Mouse (Mus musculus) forebrain, embryonic 12.5 days (tissue): ENCODE results near the gene Ccdc137. TPM values are rescaled to one million over a fixed set of nuclear protein-coding genes. Genes with fewer than 3 reads are reported as not detected.

Experiments used
- ATAC-seq: fragments of 200-750 bp; cut with Nextera tagmentation; 2 replicates; pipeline ENCODE4 v1.8.0; 2017; ENCODE audit warnings: moderate TSS enrichment; ENCODE audit not compliant: low FRiP score
- H3K27ac ChIP-seq: fragments of 300-500 bp; sonication (generic); 2 replicates; pipeline ENCODE4 v1.5.1; 2016; ENCODE audit warnings: mild to moderate bottlenecking
- H3K27me3 ChIP-seq: fragments of 300-500 bp; sonication (generic); 2 replicates; pipeline ENCODE4 v1.6.1; 2016; ENCODE audit warnings: mild to moderate bottlenecking
- H3K36me3 ChIP-seq: fragments of 300-500 bp; sonication (generic); replicated peaks from 2 replicates; pipeline ENCODE4 v1.6.1; 2016; ENCODE audit warnings: mild to moderate bottlenecking
- H3K4me1 ChIP-seq: fragments of 300-500 bp; sonication (generic); 2 replicates; pipeline ENCODE4 v1.6.1; 2016
- H3K4me2 ChIP-seq: fragments of 300-500 bp; sonication (generic); 2 replicates; pipeline ENCODE4 v1.6.1; 2016; ENCODE audit warnings: mild to moderate bottlenecking, moderate library complexity
- H3K4me3 ChIP-seq: fragments of 300-500 bp; sonication (generic); replicated peaks from 2 replicates; pipeline ENCODE4 v1.5.1; 2016; ENCODE audit warnings: mild to moderate bottlenecking
- H3K9ac ChIP-seq: fragments of 300-500 bp; sonication (generic); 2 replicates; pipeline ENCODE4 v1.6.1; 2016; ENCODE audit warnings: mild to moderate bottlenecking
- H3K9me3 ChIP-seq: fragments of 300-500 bp; sonication (generic); 2 replicates; pipeline ENCODE4 v1.6.1; 2016
- WGBS: fragments of 180-500 bp; shearing (Covaris S2); methylation state at CpG from one replicate; pipeline ENCODE4 v1.1.7; 2016; 5-methylcytosine and 5-hydroxymethylcytosine counted together
- polyA plus RNA-seq: library from polyadenylated mRNA; unstranded; fragments of >200 nt; fragmentation: Nextera tagmentation; extraction: Ambion mirVana; gene quantifications from 2 replicates; pipeline ENCODE4 v1.2.1, GENCODE M21; 2016

Gene Ccdc137
- polyA plus RNA-seq, 1 experiment from 2014 or later = 34.5 TPM

DNA sequence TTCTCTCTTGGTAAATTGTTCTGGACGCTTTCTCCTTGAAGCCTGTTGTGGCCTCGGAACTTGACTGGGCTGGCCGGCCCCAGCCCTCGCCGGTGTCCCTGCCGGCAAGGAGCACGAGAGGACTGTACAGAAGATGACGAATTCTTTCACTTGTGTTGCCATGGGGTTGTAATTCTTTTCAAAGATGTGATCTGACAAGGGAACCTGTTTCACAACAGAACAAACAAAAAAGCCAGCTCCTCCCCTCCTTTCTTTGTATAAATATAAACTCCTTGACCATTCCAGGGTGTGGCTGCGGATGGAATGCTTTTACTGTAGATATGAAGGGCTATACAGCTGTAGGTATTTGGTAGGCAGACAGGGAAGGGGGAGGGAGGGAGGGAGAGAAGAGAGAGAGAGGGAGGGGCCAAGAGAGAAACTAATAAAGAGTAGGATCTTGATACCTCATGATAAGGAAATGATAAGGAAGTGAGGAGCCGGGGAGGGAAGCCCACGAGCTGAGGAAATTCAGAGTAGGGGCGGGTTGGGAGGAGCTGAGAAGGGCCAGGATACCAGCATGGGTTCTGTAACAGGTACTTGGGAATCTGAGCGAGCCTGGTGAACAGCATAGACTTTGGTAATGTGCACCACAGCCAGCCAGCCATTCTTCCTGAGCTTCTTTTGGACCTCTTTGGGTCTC, 49.8 kb downstream of the Ccdc137 start:
- Histone ChIP-seq H3K4me2 (no peak overlapping the region), H3K9ac (no peak overlapping the region; the same call in 1 of the 2 replicates), H3K4me1 (peaks cover 13% of the 10 kb centered on the region), H3K9me3 (no peaks in the 10 kb centered on the region), H3K27me3 (peaks cover 3% of the 10 kb centered on the region; the same call in 1 of the 2 replicates), H3K36me3 (no peaks in the 10 kb centered on the region), H3K27ac (no peak overlapping the region), H3K4me3 (no peak overlapping the region)
- no peak for ATAC-seq
- 81% methylated on average over 13 of the region's 13 CpGs for WGBS

DNA sequence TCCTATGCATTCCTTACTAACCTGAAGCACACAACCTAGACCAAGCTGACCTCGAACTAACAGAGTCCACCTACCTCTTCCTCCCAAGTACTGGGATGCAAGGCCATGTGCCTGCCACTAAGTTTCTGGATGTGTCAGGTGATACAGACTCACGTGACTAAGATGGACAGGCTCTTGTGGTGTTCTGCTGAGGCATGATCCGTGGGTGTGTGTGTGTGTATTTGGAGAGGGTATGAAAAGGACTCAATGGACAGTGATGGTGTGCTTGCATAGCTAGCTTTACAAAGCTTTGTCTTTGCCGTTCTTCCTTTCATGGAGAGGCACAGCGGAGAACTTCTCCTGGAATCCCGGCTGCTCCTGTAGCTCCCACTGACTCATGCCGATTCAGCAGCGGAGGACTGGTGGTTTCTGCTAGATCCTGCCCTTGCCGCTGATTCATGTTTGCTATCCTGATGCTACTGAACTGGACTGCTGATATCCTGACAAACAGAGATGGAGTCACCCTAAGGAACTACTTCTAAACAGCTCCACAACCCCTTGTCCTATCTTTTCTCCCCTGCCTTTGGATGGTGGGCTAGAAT, 50.5 kb downstream of the Ccdc137 start:
- Histone ChIP-seq H3K4me1 (peaks cover 17% of the 10 kb centered on the region), H3K4me2 (no peak overlapping the region), H3K36me3 (no peaks in the 10 kb centered on the region), H3K27me3 (peaks cover 3% of the 10 kb centered on the region; the same call in 1 of the 2 replicates), H3K4me3 (no peak overlapping the region), H3K27ac (no peak overlapping the region), H3K9ac (no peak overlapping the region), H3K9me3 (no peaks in the 10 kb centered on the region)
- 84% methylated on average over 9 of the region's 9 CpGs for WGBS
- no peak for ATAC-seq

DNA sequence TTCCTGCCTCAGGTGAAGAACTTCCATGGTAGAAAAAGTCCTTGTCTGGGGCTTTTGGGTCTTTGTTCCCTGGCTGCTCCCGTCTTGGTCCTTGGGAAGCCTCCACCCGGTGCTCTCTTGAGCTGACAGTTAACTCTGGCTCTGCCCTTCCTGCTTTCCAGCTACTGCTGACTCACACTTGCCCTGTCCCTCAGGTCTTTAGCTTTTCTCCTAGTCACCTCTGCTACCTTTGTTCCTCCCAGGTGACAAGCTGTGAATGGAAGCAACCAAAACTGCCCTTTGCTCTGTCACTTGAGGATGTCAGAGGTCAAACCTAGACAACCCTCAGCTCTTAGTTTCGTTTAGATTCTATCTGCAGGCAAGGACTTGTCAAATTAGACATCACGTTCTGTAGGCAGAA, 52.0 kb downstream of the Ccdc137 start:
- Histone ChIP-seq H3K9ac (0 out of 2 replicates have a peak overlapping the region, but pooled peaks have one; percentile 47), H3K27me3 (peaks cover 3% of the 10 kb centered on the region; the same call in 1 of the 2 replicates), H3K4me2 (no peak overlapping the region), H3K9me3 (no peaks in the 10 kb centered on the region), H3K4me3 (no peak overlapping the region), H3K27ac (no peak overlapping the region; the same call in 1 of the 2 replicates), H3K4me1 (peaks cover 17% of the 10 kb centered on the region), H3K36me3 (no peaks in the 10 kb centered on the region)
- ATAC-seq = no peak
- WGBS = 26% methylated on average over 4 of the region's 4 CpGs

DNA sequence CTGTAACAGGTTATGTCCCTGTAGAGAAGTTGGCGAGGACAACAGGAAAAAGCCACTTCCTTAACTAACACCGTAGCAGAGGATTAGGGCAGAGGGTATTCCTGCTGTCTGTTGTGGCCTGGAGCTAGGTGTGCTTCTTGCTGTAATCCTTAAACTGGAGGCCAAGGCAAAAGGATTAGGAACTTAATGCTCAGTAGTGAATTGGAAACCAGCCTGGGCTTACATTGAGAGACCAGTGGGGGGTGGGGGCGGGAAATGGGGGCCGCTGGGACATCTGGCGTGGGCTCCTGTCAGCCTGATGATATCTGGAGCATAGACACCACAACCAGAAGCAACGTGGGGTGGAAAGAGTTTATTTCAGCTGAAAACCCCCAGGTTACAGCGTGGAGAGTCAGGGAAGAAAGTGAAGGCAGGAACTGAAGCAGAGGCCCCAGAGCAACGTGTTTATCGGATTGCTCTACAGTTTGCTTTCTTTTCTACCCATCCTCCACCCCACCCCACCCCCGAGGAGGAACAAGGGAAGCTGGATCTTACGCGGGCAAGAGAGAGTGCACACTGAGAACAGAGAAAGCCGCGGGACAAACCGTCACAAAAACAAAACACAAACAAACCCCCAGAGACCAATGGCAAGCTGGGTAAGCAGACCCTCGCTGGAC, 52.6 kb downstream of the Ccdc137 start:
- WGBS = 4% methylated on average over 16 of the region's 16 CpGs
- H3K4me3 ChIP-seq = peak overlapping the region; percentile 10; the same call in 1 of the 2 replicates
- peak overlapping the region; percentile 47; the same call in 1 of the 2 replicates for H3K9ac ChIP-seq
- peaks cover 3% of the 10 kb centered on the region; the same call in 1 of the 2 replicates for H3K27me3 ChIP-seq
- H3K9me3 ChIP-seq = no peaks in the 10 kb centered on the region
- no peak for ATAC-seq
- H3K4me1 ChIP-seq = peaks cover 17% of the 10 kb centered on the region
- H3K4me2 ChIP-seq = peak overlapping the region; percentile 48
- no peaks in the 10 kb centered on the region for H3K36me3 ChIP-seq
- peak overlapping the region; percentile 56; the same call in 1 of the 2 replicates for H3K27ac ChIP-seq

DNA sequence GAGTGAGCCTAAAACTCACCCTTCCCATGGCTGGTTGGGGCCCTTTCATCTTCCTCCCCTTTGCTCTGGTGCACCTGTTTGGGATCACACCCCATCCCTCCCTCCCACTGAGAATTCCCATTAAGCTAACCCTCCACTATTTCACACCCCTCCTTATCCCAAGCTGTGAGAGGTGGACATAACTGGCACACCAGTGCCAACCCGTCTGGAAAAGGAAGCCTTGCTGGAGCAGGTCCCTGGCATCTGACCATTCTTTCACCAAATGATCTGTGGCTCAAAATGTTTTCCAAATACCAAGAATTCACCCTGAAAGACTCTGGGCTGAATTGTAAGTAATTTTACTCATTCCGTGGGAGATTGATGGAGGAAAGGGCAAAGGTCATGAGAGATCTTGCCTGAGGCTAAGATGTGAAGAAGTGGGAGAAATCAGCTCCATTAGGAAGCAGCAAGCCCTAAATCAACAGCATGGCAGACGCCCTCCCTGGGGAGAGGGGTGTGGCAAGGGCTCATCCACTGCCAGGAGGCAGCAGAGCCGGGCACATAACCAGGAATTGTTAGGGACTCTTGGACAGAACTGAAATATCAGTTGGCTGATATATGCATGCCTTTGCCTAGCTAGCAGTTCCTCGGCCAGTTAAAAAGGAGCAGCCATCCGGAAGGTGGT, 55.0 kb downstream of the Ccdc137 start:
- Histone ChIP-seq H3K4me1 (peaks cover 17% of the 10 kb centered on the region), H3K27ac (no peak overlapping the region), H3K4me2 (no peak overlapping the region), H3K9me3 (no peaks in the 10 kb centered on the region), H3K36me3 (no peaks in the 10 kb centered on the region), H3K27me3 (peaks cover 7% of the 10 kb centered on the region; the same call in 1 of the 2 replicates), H3K9ac (no peak overlapping the region), H3K4me3 (no peak overlapping the region)
- WGBS = 61% methylated on average over 6 of the region's 6 CpGs
- ATAC-seq = no peak

Other genes starting within 250 kb of the Ccdc137 start
- 23.5 and 24.0 TPM in 2 replicates for gene Bahcc1, start 225.2 kb upstream of the Ccdc137 start, polyA plus RNA-seq
- 2,923 and 2,975 TPM in 2 replicates for gene Actg1, start 109.6 kb upstream of the Ccdc137 start, polyA plus RNA-seq
- 0.82 and 0.91 TPM in 2 replicates for gene Fscn2, start 96.6 kb upstream of the Ccdc137 start, polyA plus RNA-seq
- 47.3 and 47.4 TPM in 2 replicates for gene Faap100, start 79.4 kb upstream of the Ccdc137 start, polyA plus RNA-seq
- 49.2 and 50.8 TPM in 2 replicates for gene Nploc4, start 20.4 kb upstream of the Ccdc137 start, polyA plus RNA-seq
- gene Tspan10, start 15.5 kb upstream of the Ccdc137 start, polyA plus RNA-seq = 0.18 TPM in 1 of 2 replicates, not detected in the other
- gene Pde6g, start 4.6 kb upstream of the Ccdc137 start, polyA plus RNA-seq = 0.17 and 0.38 TPM in 2 replicates
- 8.6 and 10.9 TPM in 2 replicates for gene Oxld1, start within 50 bp of the Ccdc137 start, polyA plus RNA-seq
- gene Arl16, start 9.5 kb downstream of the Ccdc137 start, polyA plus RNA-seq = 48.2 and 50.1 TPM in 2 replicates
- 130 and 135 TPM in 2 replicates for gene Mrpl12, start 26.5 kb downstream of the Ccdc137 start, polyA plus RNA-seq
- 43.4 and 46.0 TPM in 2 replicates for gene Slc25a10, start 33.7 kb downstream of the Ccdc137 start, polyA plus RNA-seq
- 0.09 TPM in 1 of 2 replicates, not detected in the other for gene Gcgr, start 72.6 kb downstream of the Ccdc137 start, polyA plus RNA-seq
- 209 and 214 TPM in 2 replicates for gene Mcrip1, start 91.6 kb downstream of the Ccdc137 start, polyA plus RNA-seq
- gene Ppp1r27, start 93.0 kb downstream of the Ccdc137 start, polyA plus RNA-seq = not detected in 2 replicates
- gene P4hb, start 115.1 kb downstream of the Ccdc137 start, polyA plus RNA-seq = 334 and 362 TPM in 2 replicates
- gene Arhgdia, start 123.5 kb downstream of the Ccdc137 start, polyA plus RNA-seq = 496 and 513 TPM in 2 replicates
- 561 and 697 TPM in 2 replicates for gene Alyref, start 140.2 kb downstream of the Ccdc137 start, polyA plus RNA-seq
- gene Anapc11, start 140.3 kb downstream of the Ccdc137 start, polyA plus RNA-seq = 179 and 186 TPM in 2 replicates
- 0.40 TPM in 1 of 2 replicates, not detected in the other for gene Npb, start 150.4 kb downstream of the Ccdc137 start, polyA plus RNA-seq
- 139 and 142 TPM in 2 replicates for gene Pcyt2, start 159.8 kb downstream of the Ccdc137 start, polyA plus RNA-seq
- 43.1 and 43.3 TPM in 2 replicates for gene Sirt7, start 167.1 kb downstream of the Ccdc137 start, polyA plus RNA-seq
- 30.9 and 32.9 TPM in 2 replicates for gene Mafg, start 175.5 kb downstream of the Ccdc137 start, polyA plus RNA-seq
- gene Pycr1, start 185.7 kb downstream of the Ccdc137 start, polyA plus RNA-seq = 32.5 and 32.8 TPM in 2 replicates
- not detected in 2 replicates for gene Myadml2, start 190.0 kb downstream of the Ccdc137 start, polyA plus RNA-seq
- gene Notum, start 203.1 kb downstream of the Ccdc137 start, polyA plus RNA-seq = 0.13 and 0.49 TPM in 2 replicates
- gene Aspscr1, start 214.9 kb downstream of the Ccdc137 start, polyA plus RNA-seq = 132 and 145 TPM in 2 replicates